Mouse (Mus musculus) heart, postnatal 0 days (tissue): ENCODE results near the gene Plk2. TPM values are rescaled to one million over a fixed set of nuclear protein-coding genes. Genes with fewer than 3 reads are reported as not detected.

ENCODE experiments used
- ATAC-seq: fragments of 200-750 bp; cut with Nextera tagmentation; 2 replicates; pipeline ENCODE4 v1.8.0; 2017; ENCODE audit warnings: low read depth, moderate number of reproducible peaks, moderate library complexity; ENCODE audit not compliant: insufficient read depth
- DNase-seq: peaks from one replicate; pipeline ENCODE4 v3.0.0-alpha.2; 2016; ENCODE audit warnings: low spot score
- H3K27ac ChIP-seq: fragments of 300-500 bp; sonication (generic); 2 replicates; pipeline ENCODE4 v1.5.1; 2014; ENCODE audit warnings: low read depth, mild to moderate bottlenecking
- H3K27me3 ChIP-seq: fragments of 300-500 bp; sonication (generic); 2 replicates; pipeline ENCODE4 v1.6.1; 2014; ENCODE audit warnings: low read length, mixed read lengths; ENCODE audit not compliant: control insufficient read depth, insufficient read depth
- H3K36me3 ChIP-seq: fragments of 300-500 bp; sonication (generic); replicated peaks from 2 replicates; pipeline ENCODE4 v1.6.1; 2014; ENCODE audit warnings: low read length, mixed read lengths; ENCODE audit not compliant: control insufficient read depth, insufficient read depth
- H3K4me1 ChIP-seq: fragments of 300-500 bp; sonication (generic); 2 replicates; pipeline ENCODE4 v1.6.1; 2014; ENCODE audit warnings: antibody characterized with exemption; ENCODE audit not compliant: control insufficient read depth, insufficient read depth
- H3K4me2 ChIP-seq: fragments of 300-500 bp; sonication (generic); 2 replicates; pipeline ENCODE4 v1.6.1; 2014; ENCODE audit warnings: low read depth, mild to moderate bottlenecking, low read length, moderate library complexity
- H3K4me3 ChIP-seq: fragments of 300-500 bp; sonication (generic); 2 replicates; pipeline ENCODE4 v1.5.1; 2014; ENCODE audit warnings: low read depth, low read length
- H3K9ac ChIP-seq: fragments of 300-500 bp; sonication (generic); replicated peaks from 2 replicates; pipeline ENCODE4 v1.6.1; 2014; ENCODE audit warnings: low read depth, low read length, mixed read lengths
- H3K9me3 ChIP-seq: fragments of 300-500 bp; sonication (generic); replicated peaks from 2 replicates; pipeline ENCODE4 v1.6.1; 2016; ENCODE audit warnings: low read length; ENCODE audit not compliant: control insufficient read depth
- CTCF ChIP-seq: IDR thresholded peaks from 2 replicates; pipeline ENCODE4 v1.5.1; 2016; ENCODE audit warnings: antibody characterized with exemption, control low read depth, low read depth
- EP300 ChIP-seq: IDR thresholded peaks from 2 replicates; pipeline ENCODE4 v1.6.1; 2016; ENCODE audit warnings: antibody characterized with exemption, low read depth
- WGBS: fragments of 180-500 bp; shearing (Covaris S2); extraction: QIAGEN DNeasy Blood & Tissue Kit; methylation state at CpG from one replicate; pipeline ENCODE4 v1.1.7; 2014; 5-methylcytosine and 5-hydroxymethylcytosine counted together
- polyA plus RNA-seq: library from polyadenylated mRNA; unstranded; fragments of >200 nt; fragmentation: Nextera tagmentation; extraction: Ambion mirVana; gene quantifications from 2 replicates; pipeline ENCODE4 v1.2.1, GENCODE M21; 2015
- total RNA-seq: library from RNA; depleted of rRNA; stranded (reverse); fragments of >200 nt; gene quantifications from 2 replicates; pipeline ENCODE4 v1.2.3, GENCODE M21; 2014; ENCODE audit warnings: low replicate concordance

The Plk2 gene
- total and polyA plus RNA-seq, 2 experiments from 2014 or later = 54.9 to 85.4 TPM

DNA sequence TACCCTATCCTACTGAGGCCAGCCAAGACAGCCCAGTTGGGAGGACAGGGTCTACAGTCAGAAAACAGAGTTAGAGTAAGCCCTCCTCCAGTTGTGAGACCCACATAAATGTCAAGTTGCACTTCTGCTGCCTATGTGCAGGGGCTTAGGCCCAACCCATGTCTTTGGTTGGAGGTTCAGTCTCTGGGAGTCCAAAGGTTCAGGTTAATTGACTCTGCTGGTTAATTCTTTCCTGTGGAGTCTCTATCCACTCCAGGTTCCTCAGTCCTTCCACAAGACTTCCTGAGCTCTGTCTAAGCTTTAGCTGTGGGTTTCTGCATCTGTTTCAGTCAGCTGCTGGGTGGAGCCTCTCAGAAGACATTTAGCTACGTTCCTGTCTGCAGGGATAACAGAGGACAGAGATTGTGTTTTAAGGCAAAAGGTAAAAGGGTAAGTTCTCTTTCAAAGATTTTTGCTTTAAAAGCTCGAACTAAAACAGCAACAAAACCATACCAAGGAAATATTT is 37.3 kb downstream of the Plk2 start:
- H3K4me2 ChIP-seq = no peak overlapping the region
- no peak for DNase-seq
- no peak for ATAC-seq
- WGBS = 58% methylated on average over 2 of the region's 2 CpGs
- no peak overlapping the region for H3K4me3 ChIP-seq
- H3K9me3 ChIP-seq = 0 out of 2 replicates have a peak, but pooled peaks cover 7% of the 10 kb centered on the region
- H3K36me3 ChIP-seq = no peaks in the 10 kb centered on the region
- TF ChIP-seq CTCF (no peak), EP300 (no peak)
- H3K4me1 ChIP-seq = no peaks in the 10 kb centered on the region; the same call in 1 of the 2 replicates
- H3K27ac ChIP-seq = no peak overlapping the region
- H3K27me3 ChIP-seq = no peaks in the 10 kb centered on the region
- no peak overlapping the region for H3K9ac ChIP-seq

DNA sequence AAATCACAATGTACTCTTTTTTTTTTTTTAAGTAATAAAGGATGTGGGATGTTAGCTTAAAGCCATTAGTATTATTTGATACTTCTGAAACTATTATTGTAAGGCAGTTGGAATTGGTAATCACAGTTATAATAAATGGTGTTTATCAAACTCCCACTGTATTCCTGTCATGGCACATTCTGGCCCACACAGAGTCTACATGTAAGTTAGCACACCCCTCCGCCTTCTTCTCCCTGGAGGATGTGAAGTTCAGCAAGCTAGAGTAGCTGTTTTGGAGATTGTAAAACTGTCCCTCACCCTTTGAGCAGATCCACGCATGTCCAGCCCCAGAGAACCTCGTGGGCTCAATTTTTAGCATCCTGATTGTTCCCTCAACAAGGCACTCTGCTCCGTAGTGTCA is 37.8 kb downstream of the Plk2 start:
- no peak overlapping the region for H3K9ac ChIP-seq
- no peak for TF ChIP-seq CTCF
- TF ChIP-seq EP300 = no peak
- H3K36me3 ChIP-seq = no peaks in the 10 kb centered on the region
- no peaks in the 10 kb centered on the region for H3K27me3 ChIP-seq
- no peak overlapping the region for H3K27ac ChIP-seq
- ATAC-seq (no peak), DNase-seq (no peak)
- 0 out of 2 replicates have a peak, but pooled peaks cover 7% of the 10 kb centered on the region for H3K9me3 ChIP-seq
- no peak overlapping the region for H3K4me3 ChIP-seq
- no peak overlapping the region for H3K4me2 ChIP-seq
- 90% methylated on average over 4 of the region's 4 CpGs for WGBS
- H3K4me1 ChIP-seq = no peaks in the 10 kb centered on the region; the same call in 1 of the 2 replicates

DNA sequence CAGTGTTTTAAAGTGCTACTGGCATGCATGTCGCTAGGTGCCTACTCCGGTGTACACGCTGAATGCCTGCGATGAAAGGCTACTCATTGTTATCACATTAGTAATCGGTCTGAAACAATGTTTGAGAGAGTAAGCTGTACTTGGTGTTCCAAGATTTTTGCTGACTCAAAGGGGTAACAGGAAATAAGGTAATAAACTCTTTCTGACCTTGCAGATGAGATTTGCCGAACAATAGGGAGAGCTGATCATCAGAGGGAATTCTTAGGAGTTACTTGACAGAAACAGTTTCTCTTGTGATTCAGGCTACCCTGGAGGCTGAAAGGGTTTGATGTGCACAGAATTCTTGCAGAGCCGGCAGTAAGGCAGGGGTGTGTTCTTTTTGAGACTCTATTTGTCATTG is 41.8 kb downstream of the Plk2 start:
- DNase-seq (no peak), ATAC-seq (no peak)
- no peaks in the 10 kb centered on the region; the same call in 1 of the 2 replicates for H3K4me1 ChIP-seq
- no peak for TF ChIP-seq CTCF
- no peak for TF ChIP-seq EP300
- 42% methylated on average over 7 of the region's 7 CpGs for WGBS
- no peaks in the 10 kb centered on the region for H3K27me3 ChIP-seq
- no peaks in the 10 kb centered on the region for H3K36me3 ChIP-seq
- H3K9ac ChIP-seq = no peak overlapping the region
- H3K4me2 ChIP-seq = no peak overlapping the region
- 0 out of 2 replicates have a peak, but pooled peaks cover 7% of the 10 kb centered on the region for H3K9me3 ChIP-seq
- H3K4me3 ChIP-seq = no peak overlapping the region
- H3K27ac ChIP-seq = no peak overlapping the region

DNA sequence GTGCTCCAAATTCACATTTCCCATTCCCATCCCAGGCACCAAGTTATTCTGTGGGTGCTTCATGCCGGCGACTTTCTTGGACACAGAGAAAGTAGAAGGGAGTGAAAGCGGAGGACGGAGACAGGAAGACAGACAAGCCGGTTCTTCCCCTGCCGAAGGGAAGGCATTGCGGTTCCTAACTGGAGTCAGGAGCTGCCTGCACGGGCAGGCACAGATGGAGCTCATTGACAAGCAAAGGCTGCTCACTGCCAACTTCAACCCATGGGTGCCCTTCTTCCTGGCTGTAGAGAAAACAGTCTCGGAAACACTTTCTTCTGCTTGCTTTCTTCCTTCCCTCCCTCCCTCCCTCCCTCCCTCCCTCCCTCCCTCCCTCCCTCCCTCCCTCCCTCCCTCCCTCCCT is 43.8 kb downstream of the Plk2 start:
- Histone ChIP-seq H3K4me1 (peaks cover 4% of the 10 kb centered on the region), H3K4me3 (no peak overlapping the region), H3K9me3 (0 out of 2 replicates have a peak, but pooled peaks cover 7% of the 10 kb centered on the region), H3K36me3 (no peaks in the 10 kb centered on the region), H3K27ac (no peak overlapping the region), H3K4me2 (no peak overlapping the region), H3K27me3 (no peaks in the 10 kb centered on the region), H3K9ac (no peak overlapping the region)
- 83% methylated on average over 9 of the region's 9 CpGs for WGBS
- ATAC-seq (no peak), DNase-seq (no peak)
- TF ChIP-seq CTCF (no peak), EP300 (no peak)

DNA sequence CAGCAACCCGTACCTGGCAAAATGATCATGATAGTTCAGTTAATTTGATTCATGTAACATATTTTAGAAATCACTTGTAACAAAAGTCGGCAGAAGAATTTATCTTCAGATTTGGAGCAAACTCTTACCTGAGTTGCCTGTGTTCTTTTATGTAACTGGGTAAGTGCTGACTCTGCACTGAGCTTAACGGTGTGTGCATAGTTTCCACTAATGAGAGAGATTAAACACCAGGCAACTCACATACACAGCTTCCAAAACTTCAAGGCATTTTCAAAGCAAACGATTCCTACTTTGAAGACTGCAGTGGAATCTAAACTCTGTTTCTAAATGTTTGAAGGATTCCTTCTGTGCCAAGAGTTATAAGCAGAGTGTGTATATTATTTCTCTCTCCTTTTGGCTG is 49.5 kb downstream of the Plk2 start:
- Histone ChIP-seq H3K9ac (no peak overlapping the region), H3K27me3 (no peaks in the 10 kb centered on the region), H3K4me3 (no peak overlapping the region), H3K4me2 (no peak overlapping the region), H3K4me1 (peaks cover 25% of the 10 kb centered on the region), H3K27ac (no peak overlapping the region), H3K9me3 (no peaks in the 10 kb centered on the region), H3K36me3 (no peaks in the 10 kb centered on the region)
- 49% methylated on average over 4 of the region's 4 CpGs for WGBS
- no peak for DNase-seq
- no peak for ATAC-seq
- no peak for TF ChIP-seq EP300
- TF ChIP-seq CTCF = no peak

DNA sequence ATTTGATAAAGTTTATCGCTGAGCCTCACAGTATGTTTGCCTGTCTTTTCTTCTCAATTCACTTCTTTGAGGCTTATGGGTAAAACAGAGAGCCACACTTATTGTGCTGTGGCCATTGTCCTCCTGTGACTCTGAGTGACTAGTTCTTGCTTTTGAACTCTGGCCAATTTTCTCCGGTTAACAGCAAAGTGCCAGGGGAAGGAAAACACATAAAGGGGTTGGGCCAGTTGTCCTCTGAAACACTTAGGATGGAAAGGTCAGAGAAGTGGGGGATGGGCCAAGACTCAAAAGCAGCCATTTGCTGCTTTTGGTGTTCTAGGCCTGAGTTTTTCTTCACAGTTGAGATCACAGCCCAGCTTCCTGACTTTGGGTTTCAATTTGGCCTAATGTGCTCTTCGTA is 50.0 kb downstream of the Plk2 start:
- no peak overlapping the region for H3K4me2 ChIP-seq
- no peak overlapping the region for H3K9ac ChIP-seq
- no peak overlapping the region for H3K4me3 ChIP-seq
- no peaks in the 10 kb centered on the region for H3K9me3 ChIP-seq
- no peaks in the 10 kb centered on the region for H3K36me3 ChIP-seq
- peak overlapping the region; percentile 52 for H3K27ac ChIP-seq
- DNase-seq = peak; percentile 74
- TF ChIP-seq EP300 (0 out of 2 replicates have a peak, but pooled peaks have one; percentile 38), CTCF (no peak)
- peak; percentile 79 for ATAC-seq
- H3K4me1 ChIP-seq = peaks cover 25% of the 10 kb centered on the region
- WGBS = 35% methylated on average over 3 of the region's 3 CpGs
- no peaks in the 10 kb centered on the region for H3K27me3 ChIP-seq
